Mouse (Mus musculus): Measurements from ENCODE around the gene Cyp1b1. TPM values are rescaled to one million over a fixed set of nuclear protein-coding genes. Genes with fewer than 3 reads are reported as not detected.

Gene Cyp1b1
- polyA plus RNA-seq, 1 experiment from 2014 or later, result 12.4 TPM

- H3K9me3 ChIP-seq (ENCODE audit: control insufficient read depth, low read length), result no peaks in the 10 kb centered on the region
- H3K4me2 ChIP-seq (replicated peaks), result no peak overlapping the region
- H3K36me3 ChIP-seq (replicated peaks; ENCODE audit: control insufficient read depth, insufficient read depth), result no peaks in the 10 kb centered on the region
- H3K4me3 ChIP-seq (replicated peaks; ENCODE audit: low read length), result no peak overlapping the region
- no peaks in the 10 kb centered on the region for H3K4me1 ChIP-seq (replicated peaks; ENCODE audit: control insufficient read depth, insufficient read depth, low read length)
- no peaks in the 10 kb centered on the region for H3K27me3 ChIP-seq (ENCODE audit: control insufficient read depth, insufficient read depth, low read length)
- ATAC-seq (ENCODE audit: low FRiP score) (no peak), DNase-seq (ENCODE audit: low spot score) (no peak)
- WGBS, result 84% methylated on average over 9 of the region's 9 CpGs
- H3K9ac ChIP-seq, result no peak overlapping the region
- H3K27ac ChIP-seq, result no peak overlapping the region
These were observed 53.0 kb downstream of the Cyp1b1 start for GRCm38 (mm10) chr17:79661848-79662247.

GRCm38 (mm10) chr17:79661387-79661786, 53.5 kb downstream of the Cyp1b1 start:
- ATAC-seq (ENCODE audit: low FRiP score) (no peak), DNase-seq (ENCODE audit: low spot score) (peak; percentile 77)
- H3K36me3 ChIP-seq (replicated peaks; ENCODE audit: control insufficient read depth, insufficient read depth), result no peaks in the 10 kb centered on the region
- no peak overlapping the region for H3K9ac ChIP-seq
- H3K4me1 ChIP-seq (replicated peaks; ENCODE audit: control insufficient read depth, insufficient read depth, low read length), result no peaks in the 10 kb centered on the region
- WGBS, result 45% methylated on average over 7 of the region's 7 CpGs
- H3K9me3 ChIP-seq (ENCODE audit: control insufficient read depth, low read length), result no peaks in the 10 kb centered on the region
- H3K27me3 ChIP-seq (ENCODE audit: control insufficient read depth, insufficient read depth, low read length), result no peaks in the 10 kb centered on the region
- no peak overlapping the region for H3K4me2 ChIP-seq (replicated peaks)
- no peak overlapping the region for H3K4me3 ChIP-seq (replicated peaks; ENCODE audit: low read length)
- H3K27ac ChIP-seq, result no peak overlapping the region

GRCm38 (mm10) chr17:79658863-79659262, 56.0 kb downstream of the Cyp1b1 start:
- no peaks in the 10 kb centered on the region for H3K36me3 ChIP-seq (replicated peaks; ENCODE audit: control insufficient read depth, insufficient read depth)
- H3K27me3 ChIP-seq (ENCODE audit: control insufficient read depth, insufficient read depth, low read length), result no peaks in the 10 kb centered on the region
- no peak overlapping the region for H3K9ac ChIP-seq
- ATAC-seq (ENCODE audit: low FRiP score) (no peak), DNase-seq (ENCODE audit: low spot score) (no peak)
- H3K27ac ChIP-seq, result no peak overlapping the region
- H3K4me2 ChIP-seq (replicated peaks), result no peak overlapping the region
- no peaks in the 10 kb centered on the region for H3K4me1 ChIP-seq (replicated peaks; ENCODE audit: control insufficient read depth, insufficient read depth, low read length)
- no peaks in the 10 kb centered on the region for H3K9me3 ChIP-seq (ENCODE audit: control insufficient read depth, low read length)
- WGBS, result 69% methylated on average over 8 of the region's 8 CpGs
- H3K4me3 ChIP-seq (replicated peaks; ENCODE audit: low read length), result no peak overlapping the region

- 67% methylated on average over 3 of the region's 3 CpGs for WGBS
- Histone ChIP-seq H3K9me3 (ENCODE audit: control insufficient read depth, low read length) (no peaks in the 10 kb centered on the region), H3K4me1 (replicated peaks; ENCODE audit: control insufficient read depth, insufficient read depth, low read length) (no peaks in the 10 kb centered on the region), H3K9ac (no peak overlapping the region), H3K27ac (no peak overlapping the region), H3K36me3 (replicated peaks; ENCODE audit: control insufficient read depth, insufficient read depth) (no peaks in the 10 kb centered on the region), H3K27me3 (ENCODE audit: control insufficient read depth, insufficient read depth, low read length) (no peaks in the 10 kb centered on the region), H3K4me3 (replicated peaks; ENCODE audit: low read length) (no peak overlapping the region), H3K4me2 (replicated peaks) (no peak overlapping the region)
- ATAC-seq (ENCODE audit: low FRiP score) (no peak), DNase-seq (ENCODE audit: low spot score) (no peak)
These were observed 56.4 kb downstream of the Cyp1b1 start for GRCm38 (mm10) chr17:79658452-79658851.

- H3K4me2 ChIP-seq (replicated peaks), result no peak overlapping the region
- H3K4me3 ChIP-seq (replicated peaks; ENCODE audit: low read length), result no peak overlapping the region
- no peak overlapping the region for H3K27ac ChIP-seq
- DNase-seq (ENCODE audit: low spot score), result no peak
- no peaks in the 10 kb centered on the region for H3K36me3 ChIP-seq (replicated peaks; ENCODE audit: control insufficient read depth, insufficient read depth)
- H3K4me1 ChIP-seq (replicated peaks; ENCODE audit: control insufficient read depth, insufficient read depth, low read length), result no peaks in the 10 kb centered on the region
- ATAC-seq (ENCODE audit: low FRiP score), result no peak
- no peaks in the 10 kb centered on the region for H3K27me3 ChIP-seq (ENCODE audit: control insufficient read depth, insufficient read depth, low read length)
- H3K9me3 ChIP-seq (ENCODE audit: control insufficient read depth, low read length), result no peaks in the 10 kb centered on the region
- WGBS, result 70% methylated on average over 9 of the region's 9 CpGs
- no peak overlapping the region for H3K9ac ChIP-seq
These were observed 57.1 kb downstream of the Cyp1b1 start for GRCm38 (mm10) chr17:79657785-79658184.

- WGBS, result 54% methylated on average over 3 of the region's 3 CpGs
- no peaks in the 10 kb centered on the region for H3K9me3 ChIP-seq (ENCODE audit: control insufficient read depth, low read length)
- no peaks in the 10 kb centered on the region for H3K36me3 ChIP-seq (replicated peaks; ENCODE audit: control insufficient read depth, insufficient read depth)
- no peaks in the 10 kb centered on the region for H3K4me1 ChIP-seq (replicated peaks; ENCODE audit: control insufficient read depth, insufficient read depth, low read length)
- H3K27ac ChIP-seq, result no peak overlapping the region
- no peaks in the 10 kb centered on the region for H3K27me3 ChIP-seq (ENCODE audit: control insufficient read depth, insufficient read depth, low read length)
- DNase-seq (ENCODE audit: low spot score) (no peak), ATAC-seq (ENCODE audit: low FRiP score) (no peak)
- no peak overlapping the region for H3K4me2 ChIP-seq (replicated peaks)
- H3K9ac ChIP-seq, result no peak overlapping the region
- no peak overlapping the region for H3K4me3 ChIP-seq (replicated peaks; ENCODE audit: low read length)
These were observed 60.7 kb downstream of the Cyp1b1 start for GRCm38 (mm10) chr17:79654187-79654586.

- 89% methylated on average over 1 of the region's 1 CpGs for WGBS
- Histone ChIP-seq H3K27me3 (ENCODE audit: control insufficient read depth, insufficient read depth, low read length) (no peaks in the 10 kb centered on the region), H3K9ac (no peak overlapping the region), H3K4me1 (replicated peaks; ENCODE audit: control insufficient read depth, insufficient read depth, low read length) (no peaks in the 10 kb centered on the region), H3K4me3 (replicated peaks; ENCODE audit: low read length) (no peak overlapping the region), H3K36me3 (replicated peaks; ENCODE audit: control insufficient read depth, insufficient read depth) (no peaks in the 10 kb centered on the region), H3K27ac (no peak overlapping the region), H3K9me3 (ENCODE audit: control insufficient read depth, low read length) (no peaks in the 10 kb centered on the region), H3K4me2 (replicated peaks) (no peak overlapping the region)
- ATAC-seq (ENCODE audit: low FRiP score) (no peak), DNase-seq (ENCODE audit: low spot score) (no peak)
These were observed 61.7 kb downstream of the Cyp1b1 start for GRCm38 (mm10) chr17:79653171-79653570.

Other genes starting within 250 kb of the Cyp1b1 start
- gene Rmdn2, start 103.2 kb downstream of the Cyp1b1 start, polyA plus RNA-seq (2014; fragmentation: Nextera tagmentation; extraction: Ambion mirVana), result 8.7 and 13.4 TPM in 2 replicates
- 39.4 and 44.5 TPM in 2 replicates for gene Atl2, start 181.1 kb upstream of the Cyp1b1 start, polyA plus RNA-seq (2014; fragmentation: Nextera tagmentation; extraction: Ambion mirVana)